Mouse (Mus musculus) c-Kit-positive CD71-positive TER-119-negative erythroid progenitor cells, embryonic 14.5 days (primary cell): ENCODE data around the gene Fgfr2.
"Not testable (repeated sequence)": the region's sequence is repeated elsewhere in the genome, so short reads cannot be mapped to it uniquely, and the experiment has no call there.

Experiments
- DNase-seq: peaks from one replicate; pipeline ENCODE4 v3.0.0-alpha.2; 2013; ENCODE audit warnings: low read depth

Gene Fgfr2

DNA sequence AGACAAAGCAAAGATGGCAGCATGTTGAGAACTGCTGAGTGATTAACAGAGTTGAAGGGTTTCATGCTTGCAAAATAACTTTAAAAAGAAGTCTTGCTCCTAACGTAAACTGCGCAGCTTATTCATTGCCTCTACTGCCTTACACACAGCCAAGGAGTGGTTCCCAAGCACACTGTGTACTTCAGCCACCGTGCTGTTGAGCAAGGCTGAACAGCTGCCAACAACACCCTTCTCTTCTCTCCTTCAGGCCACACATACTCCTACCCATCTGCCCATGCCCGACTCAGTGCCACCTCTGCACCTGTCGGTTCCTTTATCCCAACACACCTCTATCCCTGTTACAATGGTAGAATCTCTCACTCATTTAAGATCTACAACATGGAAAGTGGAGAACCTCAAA lies 2620.1 kb downstream of the Fgfr2 start:
- no peak for DNase-seq

DNA sequence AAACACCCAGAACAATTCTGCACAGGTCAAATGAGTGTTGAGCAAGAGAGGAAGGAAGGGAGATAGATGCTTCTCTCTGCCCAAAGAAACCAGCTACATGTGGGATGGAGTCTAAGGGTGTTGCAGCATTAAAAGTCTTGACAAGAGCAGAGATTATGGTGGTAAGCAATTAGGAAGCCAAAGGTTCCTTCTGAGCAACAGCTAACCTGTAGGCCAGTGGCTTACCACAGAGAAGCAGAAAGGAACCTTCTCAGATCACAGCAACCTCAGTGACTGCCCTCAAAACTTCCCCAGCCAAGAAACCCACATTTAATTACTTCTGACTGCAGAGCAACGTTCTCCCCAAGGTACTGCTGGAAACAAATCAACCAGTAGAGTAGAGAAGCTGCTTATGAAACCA lies 2621.7 kb downstream of the Fgfr2 start:
- DNase-seq: no peak

DNA sequence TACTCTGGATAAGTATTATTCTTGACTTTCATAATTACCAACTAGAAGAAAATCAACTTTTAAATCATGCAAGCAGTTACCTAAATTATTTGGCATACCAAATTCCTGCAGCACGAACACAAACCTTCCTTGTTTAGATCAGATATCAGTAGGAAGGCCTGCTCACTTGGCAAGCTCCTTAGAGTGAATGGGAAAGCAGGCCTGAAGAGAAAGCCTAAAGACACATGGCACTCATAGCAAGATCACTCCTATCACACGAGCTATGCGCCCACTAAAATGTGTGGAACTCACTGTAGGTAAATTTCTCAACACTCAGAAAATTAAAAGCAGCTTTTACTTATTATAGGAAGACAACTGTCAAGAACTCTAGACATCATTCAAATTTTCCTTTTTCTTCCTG lies 2629.8 kb downstream of the Fgfr2 start:
- DNase-seq: no peak

DNA sequence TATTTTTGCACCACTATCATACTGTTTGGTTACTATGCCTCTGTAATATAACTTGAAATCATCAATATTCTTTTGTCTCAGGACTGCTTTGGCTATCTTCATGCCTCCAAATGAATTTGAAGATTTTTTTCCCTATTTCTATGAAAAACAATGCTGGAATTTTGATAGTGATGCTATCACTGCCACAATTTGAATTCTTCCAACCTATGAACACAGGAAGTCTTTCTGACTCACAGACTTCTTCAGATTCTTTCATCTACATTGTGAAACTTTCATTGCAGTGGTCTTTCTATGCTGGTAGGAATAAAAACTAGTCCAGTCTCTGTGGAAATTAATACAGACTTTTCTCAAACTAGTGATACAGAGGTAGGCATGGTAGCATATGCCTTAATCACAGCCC lies 2631.1 kb downstream of the Fgfr2 start:
- no peak for DNase-seq

DNA sequence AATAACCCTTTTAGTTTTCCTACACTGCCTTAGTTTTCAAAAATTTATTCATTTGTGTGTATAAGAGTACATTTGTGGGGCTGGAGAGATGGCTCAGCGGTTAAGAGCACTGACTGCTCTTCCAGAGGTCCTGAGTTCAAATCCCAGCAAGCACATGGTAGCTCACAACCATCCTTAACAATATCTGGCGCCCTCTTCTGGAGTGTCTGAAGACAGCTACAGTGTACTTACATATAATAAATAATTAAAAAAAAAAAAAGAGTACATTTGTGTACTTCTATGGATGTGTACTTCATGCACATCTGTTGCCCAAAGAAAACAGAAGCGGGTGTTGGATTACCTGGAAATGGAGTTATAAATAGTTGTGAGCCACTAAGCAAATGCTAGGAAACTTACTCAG lies 2644.1 kb downstream of the Fgfr2 start:
- DNase-seq: not testable (repeated sequence)

DNA sequence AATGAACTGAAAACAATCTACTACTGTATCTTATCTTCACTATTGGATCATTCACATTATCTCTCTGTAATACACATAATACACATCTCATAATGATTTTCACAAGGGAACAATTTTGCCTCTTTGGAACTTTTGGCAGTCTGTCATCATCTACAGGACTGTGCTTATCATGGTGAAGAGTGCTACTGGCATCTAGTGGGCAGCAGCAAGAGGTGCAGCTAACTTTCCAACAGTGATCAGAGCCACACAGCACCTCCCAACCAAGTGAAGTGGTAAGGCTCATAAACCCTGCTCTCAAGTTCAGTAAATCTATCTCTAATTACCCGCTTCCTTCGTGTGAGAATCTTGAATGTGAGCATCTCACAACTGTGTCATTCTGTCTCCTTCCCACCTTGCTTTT lies 2647.2 kb downstream of the Fgfr2 start:
- DNase-seq: peak; percentile 16

DNA sequence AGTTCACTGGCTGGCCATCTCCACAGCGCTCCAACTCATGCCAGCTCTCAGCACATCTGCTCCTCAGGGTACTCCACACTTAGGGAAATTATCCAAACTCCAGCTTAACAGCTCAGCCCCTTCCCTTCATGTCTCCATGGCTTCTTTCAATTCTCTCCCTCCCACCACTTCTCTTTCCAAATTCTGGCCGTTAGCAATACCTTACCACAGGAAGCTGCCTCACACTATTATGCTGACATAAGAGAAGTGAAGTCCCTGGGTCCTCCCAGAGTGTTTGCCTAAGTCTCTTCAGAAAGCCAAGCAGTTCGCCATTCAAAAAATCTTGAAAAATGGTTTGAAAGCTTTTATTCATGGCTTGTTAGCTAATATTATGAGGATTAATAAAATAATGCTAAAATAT lies 2649.3 kb downstream of the Fgfr2 start:
- no peak for DNase-seq

DNA sequence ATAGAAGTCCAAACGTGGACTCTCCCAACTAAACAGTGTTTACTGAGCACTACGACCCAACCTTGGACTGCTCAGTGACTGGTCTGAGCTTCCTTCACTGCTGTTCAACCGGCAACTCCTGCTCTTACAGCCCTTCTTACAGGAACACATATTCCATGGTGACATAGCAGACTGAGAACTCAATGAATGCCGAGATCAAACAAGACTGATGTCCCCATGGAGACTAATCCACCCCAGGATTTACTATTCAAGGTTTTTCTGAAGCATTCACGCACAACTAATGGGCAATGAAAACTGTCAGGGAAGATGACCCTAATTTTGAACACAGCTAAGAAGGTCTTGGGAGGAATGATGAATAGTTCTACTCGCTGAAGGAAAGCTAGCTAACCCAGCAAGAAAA lies 2650.5 kb downstream of the Fgfr2 start:
- no peak for DNase-seq

DNA sequence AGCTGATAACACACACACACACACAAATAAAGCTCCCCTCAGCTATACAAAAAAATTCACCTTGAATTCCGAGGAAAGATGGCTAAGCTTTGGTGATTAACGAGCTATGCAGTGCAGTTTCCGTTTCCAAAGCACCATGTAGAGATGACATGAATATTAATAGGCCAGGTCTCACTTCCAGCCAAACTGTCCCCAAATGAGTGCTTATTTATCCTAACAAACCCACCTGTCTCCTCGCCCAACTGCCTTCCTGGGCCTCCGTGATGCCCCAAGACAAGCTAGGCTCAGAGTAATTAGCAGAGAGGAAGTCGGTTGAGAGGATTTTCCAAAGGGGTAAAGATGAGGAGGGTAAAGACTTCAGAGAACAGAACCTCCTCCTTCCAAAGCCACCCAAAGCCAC lies 2652.1 kb downstream of the Fgfr2 start:
- no peak for DNase-seq

DNA sequence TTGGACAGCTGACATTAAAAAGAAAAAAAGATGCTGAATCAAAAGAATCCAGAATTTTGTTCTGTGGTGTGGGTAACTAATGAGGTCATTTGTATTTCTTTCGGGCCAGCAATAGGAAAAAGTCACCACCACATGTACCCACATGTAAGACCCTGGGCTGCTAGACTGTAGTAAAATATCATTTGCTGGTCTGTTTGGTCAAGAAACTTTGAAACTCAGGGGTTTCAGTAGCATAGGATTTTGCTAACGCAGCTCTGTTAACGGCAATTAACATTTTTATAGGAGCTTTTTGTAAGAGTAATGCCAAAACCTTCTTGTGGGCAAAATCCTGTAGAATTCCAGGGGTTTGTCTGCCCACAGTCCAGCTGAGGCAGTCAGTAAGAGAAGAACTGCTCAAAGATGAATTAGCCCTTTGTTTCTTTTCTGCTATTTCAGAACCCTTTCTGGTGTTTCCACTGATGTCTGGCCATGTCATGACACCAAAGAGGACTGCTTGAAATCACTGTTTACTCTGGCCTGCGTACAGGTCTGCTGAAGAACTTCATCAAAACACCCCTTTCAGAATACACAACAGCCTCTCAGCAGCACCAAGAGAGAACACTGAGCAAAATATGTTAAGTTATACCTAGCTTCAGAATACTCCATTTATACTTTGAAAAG lies 2667.4 kb downstream of the Fgfr2 start:
- no peak for DNase-seq

DNA sequence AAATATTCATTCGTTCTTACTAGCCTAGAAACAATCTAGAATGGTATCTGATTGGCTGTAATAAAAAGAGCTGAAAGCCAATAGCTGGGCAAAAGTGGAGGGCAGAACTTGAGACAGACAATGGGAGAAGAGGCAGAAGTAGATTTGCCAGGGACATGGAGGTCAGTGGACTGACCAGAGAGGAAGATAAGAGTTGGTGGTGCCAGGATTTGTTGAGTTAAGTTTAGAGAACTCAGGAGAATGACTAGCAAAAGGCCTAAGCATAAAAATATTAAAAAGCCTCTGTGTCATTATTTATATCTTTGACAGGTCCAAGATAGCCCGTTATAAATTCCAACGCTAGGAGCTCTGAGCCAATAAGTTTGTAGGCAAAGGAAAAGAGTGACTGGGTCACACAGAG lies 2668.9 kb downstream of the Fgfr2 start:
- no peak for DNase-seq

DNA sequence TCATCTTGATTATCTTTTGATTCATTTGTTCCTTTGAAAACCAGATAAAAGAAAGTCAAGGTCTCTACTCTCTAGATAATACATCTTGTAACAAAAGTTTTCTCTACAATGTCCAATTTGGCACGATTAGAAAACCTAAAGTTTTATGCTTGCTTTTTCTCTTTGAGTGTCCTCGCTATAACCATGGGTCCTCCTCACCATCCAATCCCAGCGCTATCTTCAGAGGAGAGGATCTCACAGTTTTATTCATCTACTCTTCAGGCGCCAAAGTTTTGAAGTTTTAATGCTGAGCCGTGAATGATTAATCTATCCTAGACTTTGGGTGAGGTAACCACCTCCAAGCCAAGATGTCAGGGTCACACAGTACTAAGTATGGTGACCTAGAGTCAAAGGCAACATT lies 2687.4 kb downstream of the Fgfr2 start:
- DNase-seq: no peak

DNA sequence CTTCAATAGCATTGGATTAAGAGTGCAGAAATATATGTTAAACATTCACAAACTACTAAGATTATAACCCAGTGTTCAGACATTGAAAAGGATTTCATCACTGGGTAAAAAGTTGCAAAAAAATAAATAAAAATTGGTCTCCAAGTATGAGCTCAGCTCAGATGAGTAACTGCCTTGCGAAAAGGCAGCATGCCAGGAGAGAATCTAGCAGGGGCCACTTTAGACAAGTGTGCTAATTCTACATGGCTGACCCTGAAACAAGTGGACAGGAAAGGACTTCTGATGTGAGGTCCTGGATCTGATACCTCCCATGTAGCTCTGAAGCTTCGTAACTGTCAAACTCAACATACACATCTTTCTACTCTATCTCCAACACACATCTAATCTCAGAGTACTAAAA lies 2691.0 kb downstream of the Fgfr2 start:
- no peak for DNase-seq

DNA sequence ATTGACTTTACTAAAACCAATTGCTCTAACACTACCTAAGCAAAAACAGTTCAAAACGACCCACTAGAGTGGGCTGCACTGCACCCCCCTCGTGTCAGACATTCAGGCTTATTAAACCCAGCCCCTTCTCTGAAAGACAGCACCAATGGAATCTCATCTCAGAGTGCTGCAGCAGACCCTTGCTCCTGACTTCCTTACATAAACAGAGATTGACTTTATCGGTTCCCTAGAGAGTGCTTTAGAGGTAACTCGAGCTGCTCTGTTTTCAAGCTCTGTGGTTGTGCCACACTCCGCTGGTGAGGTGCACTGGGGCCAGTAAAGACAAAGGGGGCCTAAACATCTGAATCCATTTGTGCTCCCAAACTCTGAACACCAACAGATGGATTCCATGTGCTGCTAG lies 2696.6 kb downstream of the Fgfr2 start:
- no peak for DNase-seq

DNA sequence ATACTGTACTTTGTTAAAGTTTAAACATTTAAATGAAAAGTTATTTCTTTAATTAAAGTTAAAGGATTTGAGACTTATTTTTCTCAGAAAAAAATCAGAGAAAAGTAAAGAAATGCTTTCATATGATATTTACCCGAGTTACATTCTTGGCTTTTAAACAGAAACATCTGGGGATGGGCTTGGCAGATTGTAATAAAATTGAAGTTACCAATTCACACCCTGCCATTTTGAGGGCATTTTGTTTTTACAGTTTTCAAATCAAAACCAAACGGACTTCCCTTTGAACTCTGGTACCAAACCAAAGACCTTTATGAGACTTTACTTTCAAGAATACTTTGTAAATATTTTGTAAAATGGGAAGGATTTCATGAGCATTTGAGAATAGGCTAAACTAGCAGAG lies 2697.2 kb downstream of the Fgfr2 start:
- no peak for DNase-seq

DNA sequence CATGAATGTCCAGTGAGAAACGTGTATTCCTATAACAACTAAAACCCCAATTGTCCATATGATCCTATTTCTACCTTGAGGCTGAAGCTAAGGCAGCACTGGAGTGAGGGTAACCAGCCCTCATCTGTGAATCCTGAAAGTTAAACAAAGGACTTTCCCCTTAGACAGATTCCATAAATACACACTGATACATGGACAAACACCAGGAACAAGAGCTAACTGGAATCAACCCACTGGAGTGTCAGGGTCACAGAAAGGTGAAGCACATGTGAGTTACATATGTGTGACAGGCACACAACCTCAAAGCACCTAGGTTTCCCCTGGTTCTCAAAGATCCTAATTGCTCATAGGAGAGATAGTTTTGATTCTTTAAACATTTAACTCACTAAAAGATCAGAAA lies 2703.2 kb downstream of the Fgfr2 start:
- no peak for DNase-seq

DNA sequence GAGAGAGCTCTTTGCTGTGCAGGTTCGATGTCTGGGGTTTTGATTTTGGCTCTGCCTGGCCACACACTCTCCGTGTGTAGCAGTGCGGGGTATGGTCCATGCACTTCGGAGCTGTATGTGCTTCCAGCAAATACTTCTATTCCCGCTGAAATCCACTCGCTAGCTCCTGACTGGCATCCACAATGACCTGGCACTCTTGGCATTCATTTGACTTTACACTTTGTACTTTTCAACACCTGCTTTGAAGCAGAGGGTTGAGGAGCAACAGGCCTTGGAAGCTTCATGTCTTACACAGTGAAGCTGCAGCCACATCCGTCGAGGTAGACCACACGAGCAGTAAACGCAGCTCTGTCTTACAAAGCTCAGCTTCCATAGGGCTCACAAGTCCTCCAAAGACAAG lies 2715.5 kb downstream of the Fgfr2 start:
- no peak for DNase-seq

DNA sequence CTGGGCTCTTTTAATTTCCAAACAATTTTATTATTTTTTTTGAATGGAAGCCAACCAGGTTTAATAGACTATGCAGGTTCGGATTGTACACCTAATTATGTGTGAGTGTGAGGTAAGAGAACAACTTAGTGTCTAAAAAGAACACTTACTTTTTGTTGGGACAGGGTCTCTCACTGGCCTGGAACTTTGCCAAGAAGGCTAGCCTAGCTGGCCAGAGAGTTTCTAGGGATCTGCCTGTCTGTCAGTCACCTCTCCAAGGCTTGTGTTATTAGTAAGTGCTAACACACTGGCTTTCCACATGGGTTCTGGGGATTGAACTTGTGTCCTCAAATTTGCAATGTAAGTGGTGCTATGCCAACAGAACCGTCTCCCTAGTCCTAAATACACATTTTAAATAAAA lies 2719.8 kb downstream of the Fgfr2 start:
- DNase-seq: no peak

DNA sequence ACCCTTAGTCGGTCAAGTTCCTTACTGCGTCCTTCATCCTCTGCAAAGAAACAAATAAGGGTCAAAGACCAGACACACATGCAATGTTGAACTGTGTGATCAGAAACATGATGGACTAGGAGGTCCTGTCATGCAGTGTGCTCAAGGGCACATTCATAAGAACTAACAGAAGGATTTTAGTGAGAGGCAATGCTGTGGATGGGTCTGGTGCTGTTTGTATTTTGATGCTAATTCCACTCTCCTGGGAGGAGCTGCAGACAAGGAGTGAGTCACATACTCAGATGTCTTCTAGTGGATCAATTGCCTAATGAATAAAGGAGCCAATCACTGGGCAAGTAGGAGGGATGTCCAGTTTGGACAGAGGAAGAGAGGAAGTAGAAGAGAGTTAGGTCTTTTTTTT lies 2728.5 kb downstream of the Fgfr2 start:
- DNase-seq: no peak

DNA sequence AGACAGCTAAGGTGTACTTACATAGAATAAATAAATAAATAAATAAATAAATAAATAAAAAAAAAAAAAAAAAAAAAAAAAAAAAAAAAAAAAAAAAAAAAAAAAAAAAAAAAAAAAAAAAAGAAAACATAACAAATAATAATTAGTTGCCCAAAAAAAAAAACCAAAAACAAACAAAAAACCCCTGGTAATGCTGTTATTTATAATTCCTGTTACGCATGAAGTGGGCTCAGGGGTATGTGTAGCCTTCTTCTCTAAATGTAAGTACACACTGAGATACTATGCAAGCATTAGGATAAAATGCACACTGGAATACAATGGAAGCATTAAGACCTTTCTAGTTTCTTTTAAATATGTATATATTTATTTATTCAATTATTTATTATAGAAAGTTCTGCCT lies 2733.1 kb downstream of the Fgfr2 start:
- DNase-seq: not testable (repeated sequence)

DNA sequence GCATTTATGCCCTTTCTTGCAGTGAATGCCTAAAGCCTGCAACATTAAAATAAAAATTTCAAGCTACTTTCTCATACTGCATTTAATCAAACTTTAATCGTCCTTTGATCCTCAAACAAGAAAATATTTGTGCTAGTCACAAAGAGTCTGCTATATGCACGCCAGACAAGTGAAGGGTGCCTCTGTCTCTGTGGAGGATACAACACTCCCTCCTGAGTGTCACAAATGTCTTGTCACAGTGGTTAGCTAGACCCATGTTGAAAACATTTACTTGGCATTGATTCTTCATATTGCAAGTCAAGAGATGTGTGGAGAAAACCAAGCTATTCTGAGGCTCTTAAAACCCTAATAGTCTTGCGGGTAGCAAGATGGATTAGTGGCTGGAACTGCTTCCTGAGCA lies 2736.8 kb downstream of the Fgfr2 start:
- DNase-seq: no peak

DNA sequence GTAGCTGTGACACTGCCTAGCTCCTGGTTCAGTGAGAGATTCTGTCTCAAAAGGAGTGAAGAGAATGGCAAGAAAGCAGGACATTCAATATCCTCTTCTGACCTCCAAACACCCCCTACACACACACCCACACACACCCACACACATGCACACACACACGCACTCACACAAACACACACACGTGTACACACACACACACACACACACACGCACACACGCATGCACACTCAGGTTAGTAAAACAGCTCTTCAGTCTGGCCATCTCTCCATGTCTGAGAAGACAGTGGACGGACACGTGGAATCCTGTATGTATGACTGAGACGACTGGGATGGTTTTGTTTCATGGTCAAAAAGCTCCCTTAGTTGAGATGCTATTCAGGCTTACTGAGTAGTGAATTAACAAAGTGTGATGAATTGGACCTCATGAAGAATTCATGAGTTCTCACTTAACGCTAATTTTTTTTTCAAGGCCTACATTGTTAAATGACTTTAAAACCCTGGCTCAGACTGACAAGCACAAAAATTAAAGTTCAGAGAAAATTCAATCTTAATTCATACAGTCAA lies 2737.3 kb downstream of the Fgfr2 start:
- no peak for DNase-seq

DNA sequence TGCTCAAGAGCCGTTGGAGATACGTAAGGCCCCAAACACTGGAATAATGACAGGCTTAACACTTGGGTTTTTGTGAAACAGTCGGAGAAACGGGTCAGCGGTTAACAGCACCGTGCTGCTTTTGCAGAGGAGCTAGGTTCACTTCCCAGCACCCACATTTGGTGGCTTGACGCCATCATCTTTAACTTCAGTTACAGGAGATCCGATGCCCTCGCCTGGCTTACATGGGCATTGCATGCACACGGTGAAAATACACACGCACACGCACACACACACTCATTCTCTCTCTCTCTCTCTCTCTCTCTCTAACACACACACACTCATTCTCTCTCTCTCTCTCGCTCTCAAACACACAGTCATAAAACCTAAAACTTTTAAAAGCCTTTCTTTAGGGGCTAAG lies 2741.0 kb downstream of the Fgfr2 start:
- no peak for DNase-seq

DNA sequence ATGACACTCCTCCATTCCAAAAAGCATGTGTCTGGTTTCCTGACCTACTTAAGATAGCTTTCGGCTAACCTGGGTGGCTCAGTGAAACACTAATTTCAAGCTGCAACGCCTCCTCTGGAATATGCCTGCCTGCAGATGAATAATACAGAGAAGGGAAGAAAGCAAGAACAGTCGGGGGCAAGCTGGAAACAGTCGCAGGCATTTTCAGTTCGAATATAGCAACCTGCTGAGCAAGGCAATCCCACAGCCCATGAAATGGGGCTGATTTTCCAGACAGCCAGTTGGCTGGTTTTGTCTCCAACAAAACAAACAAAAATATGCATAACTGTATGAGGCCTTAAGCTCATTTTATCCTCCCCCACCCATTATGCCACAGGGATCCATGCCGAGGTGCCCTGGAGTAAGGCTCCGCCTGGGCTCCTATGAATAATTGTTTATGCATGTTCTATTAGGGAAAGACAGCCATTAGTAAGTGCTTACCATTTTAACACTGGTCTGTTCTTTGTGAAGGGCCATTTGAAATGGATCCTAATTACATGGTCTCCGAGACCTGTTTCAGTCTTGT lies 2741.7 kb downstream of the Fgfr2 start:
- no peak for DNase-seq
